In genomic region chr11:103372068-103372467, GRCm38 (mm10) we compare ENCODE assay signal across 8 mouse cellular contexts. TPM values are rescaled to one million over a fixed set of nuclear protein-coding genes. Genes with fewer than 3 reads are reported as not detected.
DNase-seq lines count a peak whose midpoint lies in the region; ATAC-seq and TF ChIP-seq lines count a peak whose summit lies in the region.
"Had no signal": no experiment of that assay in that cellular context is flagged by ENCODE, and none has a peak within 500 bp of the region (broad histone marks: within the 10 kb centered on the region; RNA-seq: fewer than 3 reads in every experiment).

No protein-coding gene starts in this region.

- no peak overlapping the region for H3K9ac ChIP-seq in limb, embryonic 12.5 days (replicated peaks)
- no peak overlapping the region for H3K9ac ChIP-seq in stomach, postnatal 0 days (ENCODE audit: low read length)
- H3K9ac ChIP-seq: neural tube, embryonic 12.5 days had no signal

- H3K9me3 ChIP-seq in limb, embryonic 12.5 days, result no peaks in the 10 kb centered on the region
- H3K9me3 ChIP-seq in limb, embryonic 10.5 days (replicated peaks), result no peaks in the 10 kb centered on the region
- no peaks in the 10 kb centered on the region for H3K9me3 ChIP-seq in stomach, postnatal 0 days (ENCODE audit: control insufficient read depth, low read length)
- H3K9me3 ChIP-seq: neural tube, embryonic 12.5 days had no signal

- H3K4me1 ChIP-seq in limb, embryonic 12.5 days (replicated peaks), result no peaks in the 10 kb centered on the region
- no peaks in the 10 kb centered on the region for H3K4me1 ChIP-seq in limb, embryonic 10.5 days
- no peaks in the 10 kb centered on the region for H3K4me1 ChIP-seq in stomach, postnatal 0 days (replicated peaks; ENCODE audit: control insufficient read depth, insufficient read depth)
- H3K4me1 ChIP-seq: neural tube, embryonic 12.5 days had no signal

- no peak for TF ChIP-seq CTCF in stomach, postnatal 0 days (IDR thresholded peaks at IDR 0.05; ENCODE audit: low read depth)

- H3K36me3 ChIP-seq in limb, embryonic 12.5 days, result peaks cover 77% of the 10 kb centered on the region
- H3K36me3 ChIP-seq in limb, embryonic 10.5 days, result peaks cover 51% of the 10 kb centered on the region
- H3K36me3 ChIP-seq in stomach, postnatal 0 days (ENCODE audit: control insufficient read depth, insufficient read depth, low read length), result peaks cover 9% of the 10 kb centered on the region

- no peak for TF ChIP-seq EP300 in stomach, postnatal 0 days (optimal IDR thresholded peaks at IDR 0.05)

- H3K4me3 ChIP-seq in limb, embryonic 12.5 days (replicated peaks), result no peak overlapping the region
- no peak overlapping the region for H3K4me3 ChIP-seq in limb, embryonic 10.5 days
- H3K4me3 ChIP-seq in stomach, postnatal 0 days (ENCODE audit: low read depth, low read length), result no peak overlapping the region
- H3K4me3 ChIP-seq: neural tube, embryonic 12.5 days had no signal

- no peak overlapping the region for H3K4me2 ChIP-seq in limb, embryonic 12.5 days
- no peak overlapping the region for H3K4me2 ChIP-seq in stomach, postnatal 0 days (replicated peaks; ENCODE audit: low read depth)
- H3K4me2 ChIP-seq: neural tube, embryonic 12.5 days had no signal

- no peak for ATAC-seq in limb, embryonic 12.5 days (ENCODE audit: insufficient number of reproducible peaks, insufficient read depth, low FRiP score, low TSS enrichment, low read depth)
- no peak for ATAC-seq in stomach, postnatal 0 days (ENCODE audit: low FRiP score, low TSS enrichment)

- H3K27ac ChIP-seq in limb, embryonic 12.5 days, result peak overlapping the region; percentile 69; the same call in 1 of the 2 replicates
- H3K27ac ChIP-seq in limb, embryonic 10.5 days, result no peak overlapping the region
- peak overlapping the region; percentile 40; the same call in 1 of the 2 replicates for H3K27ac ChIP-seq in stomach, postnatal 0 days (replicated peaks)
- H3K27ac ChIP-seq: neural tube, embryonic 12.5 days had no signal

- WGBS in limb, embryonic 12.5 days, result 94% methylated on average over 3 of the region's 3 CpGs
- WGBS in limb, embryonic 10.5 days, result 84% methylated on average over 3 of the region's 3 CpGs
- WGBS in stomach, postnatal 0 days, result 70% methylated on average over 3 of the region's 3 CpGs

- no peaks in the 10 kb centered on the region for H3K27me3 ChIP-seq in limb, embryonic 12.5 days
- no peaks in the 10 kb centered on the region for H3K27me3 ChIP-seq in limb, embryonic 10.5 days (ENCODE audit: low read depth, poor library complexity, severe bottlenecking)
- no peaks in the 10 kb centered on the region for H3K27me3 ChIP-seq in stomach, postnatal 0 days (ENCODE audit: control insufficient read depth, insufficient read depth, low read length)
- H3K27me3 ChIP-seq: neural tube, embryonic 12.5 days had no signal

- DNase-seq in limb, embryonic 10.5 days (ENCODE audit: low spot score), result no peak
- peak; percentile 52 to 65 for DNase-seq in adrenal gland, postnatal 36 days
- peak; percentile 45 to 63 for DNase-seq in heart, adult 18-20 months
- peak; percentile 68 for DNase-seq in kidney, postnatal 14 days
- no peak for DNase-seq in stomach, postnatal 0 days (ENCODE audit: low spot score)
- no peak for DNase-seq in thymus, postnatal 25 days

RNA-seq across cellular contexts. Expression of gene Arhgap27, which starts 8.6 kb away (rescaled TPM):
- polyA plus RNA-seq in limb, embryonic 12.5 days (2016; fragmentation: Nextera tagmentation; extraction: Ambion mirVana), result 4.8 and 7.1 TPM in 2 replicates
- 5.3 and 8.2 TPM in 2 replicates for polyA plus RNA-seq in limb, embryonic 10.5 days (2016; fragmentation: Nextera tagmentation; extraction: Ambion mirVana)
- 10 to 100 TPM; 10.1 to 16.3 TPM for total RNA-seq in adrenal gland, postnatal 36 days (2021)
- 10 to 100 TPM; 15.3 to 20.3 TPM for total RNA-seq in heart, adult 18-20 months (2021)
- 18.2 and 22.1 TPM in 2 replicates for polyA plus RNA-seq in stomach, postnatal 0 days (2015; fragmentation: Nextera tagmentation; extraction: Ambion mirVana)

RNA-seq across cellular contexts. Expression of gene Plekhm1, which starts 40.4 kb away (rescaled TPM):
- 7.8 and 9.1 TPM in 2 replicates for polyA plus RNA-seq in limb, embryonic 12.5 days (2016; fragmentation: Nextera tagmentation; extraction: Ambion mirVana)
- 7.6 and 8.2 TPM in 2 replicates for polyA plus RNA-seq in limb, embryonic 10.5 days (2016; fragmentation: Nextera tagmentation; extraction: Ambion mirVana)
- total RNA-seq in adrenal gland, postnatal 36 days (2021), result 10 to 100 TPM; 20.1 to 21.5 TPM
- 10 to 100 TPM; 10.8 to 12.8 TPM for total RNA-seq in heart, adult 18-20 months (2021)
- polyA plus RNA-seq in stomach, postnatal 0 days (2015; fragmentation: Nextera tagmentation; extraction: Ambion mirVana), result 3.6 and 4.2 TPM in 2 replicates

Comparison
In these comparisons a context has a peak if more than half of its experiments do, and no peak if none do; other contexts are left out.
1. DNase-seq: peak in adrenal gland, postnatal 36 days (2 of 2), heart, adult 18-20 months (2 of 2) and kidney, postnatal 14 days (single experiment); none in limb, embryonic 10.5 days (single experiment), stomach, postnatal 0 days (single experiment) and thymus, postnatal 25 days (single experiment).